Mouse (Mus musculus): ENCODE results near the gene Rerg.
A peak's percentile ranks its signal among the peaks of the same experiment; 100 is the strongest.

Gene Rerg

DNA sequence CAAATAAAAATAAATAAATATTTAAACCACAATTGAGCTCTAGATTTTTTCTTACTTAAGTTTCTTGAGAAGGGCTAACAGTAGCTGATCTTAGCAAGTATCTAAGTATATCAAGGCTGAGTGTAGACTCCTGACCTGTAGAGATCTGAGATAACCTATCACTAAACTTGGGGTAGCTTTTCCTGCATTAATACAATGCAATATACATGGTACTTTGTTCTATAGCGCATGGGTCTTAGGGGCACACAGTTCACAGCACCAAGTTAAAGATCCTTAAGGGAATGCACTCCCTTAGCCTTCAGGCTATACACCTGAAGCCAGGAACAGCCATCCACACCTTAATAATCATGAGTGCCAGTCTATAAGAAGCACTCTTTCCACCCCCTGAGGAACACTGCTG is 38.5 kb downstream of the Rerg start:
- no peak for DNase-seq (ENCODE audit: low read depth, low spot score)

DNA sequence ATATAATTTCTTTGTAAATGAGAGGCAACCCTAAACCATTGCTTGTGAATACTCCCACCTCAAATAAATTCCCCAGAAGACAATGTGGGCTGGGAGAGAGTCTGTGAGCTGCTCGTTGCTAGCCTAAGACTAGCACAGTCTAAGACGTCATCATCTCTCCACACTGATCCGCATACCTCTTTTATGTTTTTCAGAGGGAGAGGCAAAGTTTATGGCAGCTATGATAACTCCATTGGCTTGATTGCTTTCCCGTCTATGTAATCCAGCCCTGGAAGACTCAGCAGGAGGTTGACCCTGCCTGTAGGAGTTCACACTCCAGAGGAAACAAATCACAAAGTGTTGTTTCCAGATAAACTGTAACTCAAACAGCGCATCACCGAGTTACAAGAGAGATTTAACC is 38.9 kb downstream of the Rerg start:
- DNase-seq (ENCODE audit: low read depth, low spot score): no peak

DNA sequence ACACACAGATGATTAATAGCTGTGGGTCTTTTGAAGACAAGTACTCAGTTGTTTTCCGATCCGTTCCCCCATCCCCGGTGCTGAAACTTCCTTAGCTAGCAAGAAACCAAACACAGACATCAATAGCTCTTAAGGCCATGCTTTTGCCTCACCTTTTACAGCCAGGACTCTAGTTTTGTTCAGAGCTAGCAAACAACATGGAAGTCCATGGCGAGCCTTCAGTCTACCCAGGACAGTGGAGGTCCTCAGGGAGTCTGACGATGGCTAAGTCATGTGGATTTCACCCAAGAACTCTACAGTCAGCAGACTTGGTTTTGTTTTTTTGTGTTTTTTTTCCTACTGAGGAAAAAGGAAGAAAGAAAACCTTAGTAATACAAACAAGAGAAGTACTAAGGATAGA is 43.4 kb downstream of the Rerg start:
- no peak for DNase-seq (ENCODE audit: low read depth, low spot score)

DNA sequence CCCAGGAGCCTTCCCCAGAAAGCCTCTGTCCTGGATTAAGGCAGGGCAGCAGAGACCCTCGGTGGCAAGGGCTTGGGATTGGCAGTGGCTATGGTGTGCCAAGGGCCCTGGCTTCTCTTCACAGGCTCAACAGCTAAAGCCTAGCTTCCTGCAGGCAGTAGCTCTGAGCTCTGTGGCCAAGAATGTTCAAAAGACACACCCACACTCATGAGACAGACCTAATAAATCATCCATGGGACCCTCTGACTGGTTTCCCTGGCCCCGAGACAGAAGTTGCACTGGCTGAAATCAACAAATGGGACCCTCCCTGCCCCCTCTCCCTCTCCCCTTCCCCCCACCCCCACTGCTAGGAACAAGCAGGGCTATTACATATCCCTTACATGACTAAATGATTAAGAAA is 44.1 kb downstream of the Rerg start:
- no peak for DNase-seq (ENCODE audit: low read depth, low spot score)

DNA sequence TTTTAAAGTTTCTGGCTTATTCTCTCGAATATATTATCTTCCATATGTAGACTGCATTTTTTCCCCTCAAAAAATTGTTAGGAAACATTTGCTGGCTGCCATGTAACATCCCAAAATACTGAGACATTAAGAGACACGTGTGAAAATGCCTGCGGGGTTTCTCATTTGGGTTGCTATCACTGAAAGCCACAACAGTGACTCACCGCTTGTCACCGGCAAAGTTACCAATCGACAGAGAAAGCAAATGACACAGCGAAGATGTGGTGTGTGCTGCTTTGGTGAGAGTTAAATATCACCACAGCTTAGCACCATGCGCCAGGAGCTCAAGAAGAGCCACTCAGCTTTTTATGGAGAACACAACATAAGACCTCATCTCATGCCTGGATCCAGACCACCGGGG is 44.9 kb downstream of the Rerg start:
- DNase-seq (ENCODE audit: low read depth, low spot score): no peak

DNA sequence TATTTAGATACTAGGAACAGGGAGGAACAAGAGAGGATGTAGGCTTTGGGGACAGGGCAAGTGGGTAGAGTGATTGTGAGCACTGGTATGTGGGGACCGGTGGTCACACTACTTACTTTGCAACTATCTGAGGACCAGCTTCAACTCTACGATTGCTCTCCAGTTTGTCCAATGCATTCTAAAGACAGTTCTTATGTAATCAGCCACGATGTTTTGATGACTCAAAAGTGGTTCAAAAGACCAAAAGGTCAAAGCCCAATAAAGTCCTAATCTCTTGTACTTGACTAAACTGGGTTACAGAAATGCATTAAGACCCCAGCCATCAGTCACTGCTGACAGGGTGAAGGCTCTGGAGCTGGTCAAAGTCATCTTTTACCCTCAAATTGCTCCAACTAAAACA is 45.3 kb downstream of the Rerg start:
- no peak for DNase-seq (ENCODE audit: low read depth, low spot score)

DNA sequence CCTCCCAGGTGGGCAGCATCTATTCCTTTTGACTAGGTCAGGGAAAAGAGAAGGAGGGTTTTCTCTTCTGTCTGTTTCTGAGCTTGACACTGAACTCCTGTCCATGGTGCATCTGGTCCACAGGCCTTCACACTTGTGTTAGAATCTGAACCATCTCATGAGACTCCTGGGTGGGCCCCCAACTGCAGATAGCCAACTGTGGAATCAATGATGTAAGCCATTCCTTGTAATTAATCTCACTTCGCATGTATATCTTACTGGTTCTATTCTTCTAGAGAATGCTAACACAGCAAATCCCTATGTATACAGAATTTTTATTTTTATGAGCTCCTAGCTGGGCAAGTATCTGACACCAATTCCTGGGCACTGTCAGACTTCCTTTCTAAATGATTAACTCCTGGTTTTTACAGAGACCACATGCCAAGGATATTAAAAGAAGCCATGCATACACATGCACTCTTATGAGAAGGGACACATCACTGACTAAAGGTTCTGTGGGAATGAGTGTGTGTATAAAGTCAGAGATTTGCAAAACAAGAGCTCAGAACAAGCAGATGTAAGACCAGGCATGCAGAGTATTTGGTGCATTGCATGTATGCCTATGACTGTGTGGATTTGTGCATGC is 53.3 kb downstream of the Rerg start:
- no peak for DNase-seq (ENCODE audit: low read depth, low spot score)

DNA sequence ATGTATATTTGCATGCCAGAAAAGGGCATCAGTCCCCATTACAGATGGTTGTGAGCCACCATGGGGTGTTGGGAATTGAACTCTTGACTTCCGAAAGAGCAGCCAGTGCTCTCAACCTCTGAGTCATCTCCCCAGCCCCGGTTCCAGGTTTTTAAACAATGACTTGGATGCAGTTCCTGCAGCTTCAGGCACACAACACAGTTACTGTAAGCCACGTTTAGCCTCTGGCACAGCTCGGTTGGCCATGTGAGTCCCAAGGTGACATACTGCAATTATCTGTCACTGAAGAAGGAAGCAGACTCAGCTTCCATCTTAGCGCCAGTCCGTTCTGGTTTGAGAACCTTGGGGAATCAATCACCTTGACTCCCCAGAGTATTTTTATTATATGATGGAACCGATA is 55.4 kb downstream of the Rerg start:
- DNase-seq (ENCODE audit: low read depth, low spot score): no peak

DNA sequence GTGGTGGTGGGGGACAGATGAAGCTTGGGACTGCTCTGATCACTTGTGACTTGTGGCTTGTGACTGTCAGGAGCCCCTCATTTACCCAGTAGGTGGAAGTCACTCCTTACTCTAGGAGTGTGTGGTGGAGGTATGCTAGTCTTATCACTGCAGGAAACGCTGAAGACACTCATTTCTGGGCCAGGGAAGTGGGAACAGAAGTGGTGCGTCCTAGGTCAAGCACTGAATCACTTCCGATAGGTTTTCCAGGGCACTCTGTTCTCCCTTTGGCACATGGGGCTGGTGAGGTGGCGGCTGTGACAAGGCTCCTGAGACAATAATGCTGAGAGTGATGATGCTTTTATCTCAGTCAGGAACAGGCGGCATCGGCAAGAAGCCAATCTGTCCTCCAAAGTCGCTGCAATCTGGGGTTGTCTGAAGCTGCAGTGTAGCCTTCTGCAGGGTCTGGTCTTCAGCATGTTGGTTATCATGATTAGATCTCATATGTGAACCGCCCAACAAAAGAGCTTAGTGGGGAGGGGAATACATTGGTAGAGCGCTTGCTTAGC is 59.0 kb downstream of the Rerg start:
- no peak for DNase-seq (ENCODE audit: low read depth, low spot score)

DNA sequence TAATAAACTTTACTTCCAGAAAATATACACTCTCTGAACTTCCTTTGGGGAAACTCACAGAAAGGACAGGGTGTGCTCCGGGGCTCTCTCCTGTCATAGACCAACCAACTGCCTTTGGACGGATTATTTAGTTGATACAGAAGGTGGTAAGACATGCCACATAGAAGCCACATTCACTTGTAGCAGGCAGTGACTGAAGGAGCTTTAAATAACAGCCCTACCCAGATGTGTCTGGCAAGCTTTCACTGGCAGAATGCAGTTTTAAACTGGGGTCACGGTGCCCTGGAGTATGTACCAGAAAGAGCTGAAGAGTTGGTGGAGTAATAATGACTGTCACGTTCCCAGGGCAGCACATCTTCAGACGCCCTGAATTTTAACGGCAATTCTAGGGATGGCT is 59.5 kb downstream of the Rerg start:
- no peak for DNase-seq (ENCODE audit: low read depth, low spot score)

DNA sequence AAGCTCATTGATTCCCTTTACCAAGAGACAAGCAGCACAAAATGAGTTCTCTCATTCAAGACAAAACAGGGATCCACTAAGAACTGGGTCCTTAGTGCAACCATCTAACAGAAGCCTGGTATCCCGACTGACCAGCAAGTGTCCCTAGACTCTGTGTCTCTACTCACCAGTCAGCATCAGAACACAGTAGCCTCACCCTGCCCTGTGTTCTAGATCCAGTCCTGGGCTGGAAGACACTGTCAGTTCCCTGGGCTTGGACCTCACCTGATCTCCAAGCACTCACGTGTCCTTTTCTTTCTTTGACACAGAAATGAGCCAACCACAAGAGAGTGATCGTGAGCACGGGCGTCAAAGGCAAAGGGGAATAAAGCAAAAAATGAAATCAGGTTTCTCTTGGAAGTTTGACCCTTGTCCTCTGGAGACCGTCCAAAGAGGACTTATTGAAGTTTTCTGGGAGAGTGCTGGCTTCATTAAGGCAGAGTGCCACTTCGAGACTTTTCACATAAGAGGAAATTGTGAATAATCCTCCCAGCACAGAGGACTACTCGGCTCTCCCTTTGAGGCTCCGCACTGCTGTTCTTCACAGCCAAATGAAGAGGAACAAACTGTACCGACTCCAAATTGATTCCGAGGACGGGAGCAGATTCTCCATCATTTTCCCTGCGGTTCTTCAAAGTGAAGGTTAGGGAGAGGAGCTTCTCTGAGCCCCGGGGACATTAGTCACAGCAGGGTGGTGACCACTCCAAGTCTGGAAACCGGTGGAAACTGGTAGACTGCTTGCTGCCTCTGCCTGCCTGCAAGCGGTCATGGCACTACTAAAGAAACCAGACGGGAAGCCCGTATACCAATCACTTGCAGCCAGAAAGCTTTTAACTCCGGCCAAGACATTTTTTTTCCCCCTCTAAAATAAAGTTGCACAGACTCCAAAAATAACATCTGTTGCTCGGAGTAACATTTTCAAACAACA is 60.2 kb downstream of the Rerg start:
- DNase-seq (ENCODE audit: low read depth, low spot score): no peak

DNA sequence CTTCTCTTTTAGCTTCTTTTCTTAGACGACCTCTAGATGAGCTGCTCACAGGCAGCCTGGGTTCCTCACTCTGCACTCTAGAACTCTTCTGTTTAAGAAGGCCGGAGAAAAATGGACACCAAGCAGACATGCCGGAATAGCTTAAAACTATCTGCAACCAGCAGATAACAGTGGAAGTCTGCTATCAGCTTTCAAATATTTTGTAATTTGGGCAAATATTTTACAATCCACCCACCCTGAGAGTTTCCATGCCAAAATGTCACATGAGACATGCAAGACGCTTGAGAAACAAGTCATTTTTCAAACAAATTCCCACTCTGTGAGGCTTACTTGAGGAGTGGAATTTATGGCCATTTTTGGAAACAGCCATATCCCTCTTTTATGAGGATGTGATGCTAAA is 65.0 kb downstream of the Rerg start:
- no peak for DNase-seq (ENCODE audit: low read depth, low spot score)

DNA sequence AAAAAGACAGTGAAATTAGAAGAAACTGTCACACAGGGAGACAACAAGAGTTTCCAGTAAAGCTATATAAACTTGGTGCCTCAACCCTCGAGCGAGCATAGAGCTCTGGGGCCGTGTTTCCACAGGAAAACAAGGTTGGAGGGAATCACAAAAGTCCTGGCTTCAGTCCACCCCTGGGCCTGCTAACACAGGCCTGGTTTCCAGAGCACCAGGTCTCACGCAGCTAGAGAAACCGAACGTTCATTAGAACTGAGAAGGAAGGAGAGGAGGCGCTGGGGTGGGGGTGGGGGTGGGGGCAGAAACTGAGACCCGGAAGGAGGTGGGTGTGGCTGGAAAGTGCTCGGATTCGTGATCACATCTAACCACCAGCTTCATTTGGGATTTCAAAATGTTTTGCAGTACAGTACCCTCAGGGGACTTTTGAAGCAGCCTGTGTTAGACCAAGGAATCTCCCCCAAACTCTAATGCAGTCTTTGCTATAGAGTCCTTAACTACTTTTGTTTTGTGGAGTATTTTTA is 67.6 kb downstream of the Rerg start:
- no peak for DNase-seq (ENCODE audit: low read depth, low spot score)

DNA sequence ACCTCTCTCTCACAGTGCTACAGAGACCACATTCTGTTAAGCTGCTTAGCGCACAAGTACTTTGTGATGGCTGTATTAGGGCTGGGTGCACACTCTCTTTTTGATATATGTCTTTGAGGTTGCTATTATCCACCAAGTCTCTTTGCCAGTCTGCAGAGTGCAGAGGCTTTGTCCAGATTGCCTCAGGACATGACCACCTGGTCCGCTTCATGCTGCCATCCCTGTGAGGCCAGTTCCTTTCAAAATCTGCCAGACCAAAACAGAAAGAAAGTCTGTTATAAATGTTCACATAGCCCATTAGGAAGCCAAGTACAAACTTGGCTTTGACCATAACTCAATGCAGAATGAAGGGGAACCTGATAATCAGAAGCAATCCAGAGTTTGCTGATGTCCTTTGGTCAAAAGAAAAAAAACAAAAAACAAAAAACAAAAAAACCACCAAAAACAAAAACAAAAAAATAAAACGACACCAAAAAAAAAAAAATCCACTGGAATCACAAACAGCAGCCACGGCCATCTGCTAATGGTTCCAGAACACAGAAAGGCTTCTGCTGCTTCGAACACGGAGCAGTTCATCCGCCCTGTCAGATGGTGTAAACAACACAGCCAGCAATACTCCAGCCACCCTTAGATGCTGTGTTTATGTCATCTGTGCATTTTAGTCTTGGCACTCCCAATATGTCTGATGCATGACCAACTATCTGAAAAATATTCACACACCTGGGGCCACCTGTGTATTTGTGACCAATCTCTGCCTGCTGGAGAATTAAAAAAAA is 68.2 kb downstream of the Rerg start:
- no peak for DNase-seq (ENCODE audit: low read depth, low spot score)

DNA sequence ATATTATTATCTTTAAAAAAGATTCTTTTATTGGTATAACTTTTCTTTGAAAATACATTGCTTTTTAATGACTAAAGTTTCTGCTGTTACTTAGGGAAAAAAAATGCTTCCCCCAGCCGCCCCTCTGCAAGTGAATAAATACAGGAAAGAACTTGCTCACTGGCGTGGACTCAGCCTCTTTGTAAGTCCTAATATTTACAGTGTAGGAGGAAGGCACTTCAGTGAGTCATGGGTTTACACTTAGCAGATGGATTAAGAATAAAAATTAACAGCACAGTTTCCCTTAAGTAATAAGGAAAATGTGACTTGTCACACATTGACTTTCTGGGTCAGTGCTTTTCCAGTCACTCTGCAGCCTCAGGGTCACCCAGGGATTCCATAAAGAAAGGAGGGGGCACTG is 70.0 kb downstream of the Rerg start:
- no peak for DNase-seq (ENCODE audit: low read depth, low spot score)

DNA sequence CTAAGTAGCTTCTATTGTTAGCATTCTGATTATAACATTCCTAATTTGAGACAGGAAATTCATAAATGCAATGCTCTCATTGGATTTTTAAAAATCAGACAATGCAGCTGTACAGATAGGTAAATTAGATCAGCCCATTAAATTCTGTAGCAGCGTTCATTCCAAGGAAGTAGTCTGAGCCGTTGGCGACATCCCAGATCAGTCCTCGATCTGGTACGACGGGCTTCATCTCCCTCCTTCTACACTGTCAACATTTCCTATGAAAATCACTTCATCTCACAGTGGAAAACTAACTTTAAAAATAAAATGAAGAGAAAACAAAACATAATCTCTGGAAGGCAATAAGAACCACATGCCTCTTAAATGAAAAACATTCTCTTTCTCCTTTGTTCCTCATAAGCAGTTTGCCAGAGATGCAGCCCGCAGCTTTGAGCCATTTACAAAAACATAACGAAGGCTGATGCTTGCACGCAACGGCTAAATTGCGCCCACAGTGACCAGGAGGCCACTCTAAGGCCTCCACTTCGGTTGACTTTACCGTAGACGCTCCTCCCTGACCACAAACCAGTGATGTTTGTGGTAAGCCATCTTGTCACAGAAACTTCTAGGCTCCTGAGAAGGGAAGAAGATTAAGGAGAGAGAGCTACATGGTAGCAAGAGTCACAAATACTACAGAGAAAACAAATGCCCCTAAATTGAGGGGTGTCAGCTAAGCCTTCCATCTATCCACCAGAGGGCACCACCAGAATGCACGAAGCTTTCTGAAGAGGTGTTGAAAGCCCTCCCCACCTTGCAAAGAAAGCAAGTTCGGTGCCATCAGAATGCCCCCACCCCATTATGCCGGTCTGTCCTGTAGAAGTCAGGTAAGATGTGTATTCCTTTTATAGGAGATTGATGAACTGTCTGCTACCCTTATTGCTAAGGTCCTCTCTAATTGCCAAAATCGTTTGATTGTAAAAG is 71.8 kb downstream of the Rerg start:
- DNase-seq (ENCODE audit: low read depth, low spot score): peak; percentile 26

DNA sequence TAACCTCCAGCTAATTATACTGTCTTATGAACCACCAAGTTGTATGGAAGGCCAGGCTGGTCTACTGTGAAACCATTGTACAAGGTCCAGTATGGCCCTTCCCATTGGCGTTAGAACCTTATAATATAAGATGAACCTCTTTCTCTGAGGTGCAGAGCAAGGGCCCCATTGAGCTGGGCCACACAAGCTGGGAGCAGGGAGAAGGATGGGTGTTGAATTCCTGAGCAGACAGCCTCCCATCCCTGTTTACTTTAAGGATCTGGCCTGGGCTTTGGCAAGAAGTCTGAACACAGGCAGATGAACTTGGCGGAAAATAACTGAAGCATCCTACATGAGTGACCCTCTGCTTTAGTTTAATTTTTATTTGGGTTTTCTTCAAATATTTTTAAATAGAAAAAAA is 75.8 kb downstream of the Rerg start:
- DNase-seq (ENCODE audit: low read depth, low spot score): no peak

DNA sequence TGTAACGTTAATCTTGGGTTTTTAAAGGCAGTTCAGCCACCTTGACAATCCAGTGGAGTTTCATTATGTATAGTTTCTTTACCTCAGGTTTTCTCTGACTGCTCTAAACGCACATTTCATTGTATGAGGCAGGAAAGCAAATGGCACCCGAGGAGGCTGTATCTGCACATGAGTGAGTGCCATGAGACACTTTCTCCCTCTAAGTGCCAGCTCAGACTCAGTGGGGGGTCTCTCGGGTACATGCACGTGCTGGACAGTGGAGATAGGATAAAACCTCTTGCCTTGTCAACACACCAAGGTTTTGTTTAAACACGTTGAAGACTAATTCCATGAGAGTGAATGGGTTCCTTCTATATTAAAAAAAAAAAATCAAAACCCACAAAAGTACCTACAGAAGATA is 81.8 kb downstream of the Rerg start:
- DNase-seq (ENCODE audit: low read depth, low spot score): no peak

DNA sequence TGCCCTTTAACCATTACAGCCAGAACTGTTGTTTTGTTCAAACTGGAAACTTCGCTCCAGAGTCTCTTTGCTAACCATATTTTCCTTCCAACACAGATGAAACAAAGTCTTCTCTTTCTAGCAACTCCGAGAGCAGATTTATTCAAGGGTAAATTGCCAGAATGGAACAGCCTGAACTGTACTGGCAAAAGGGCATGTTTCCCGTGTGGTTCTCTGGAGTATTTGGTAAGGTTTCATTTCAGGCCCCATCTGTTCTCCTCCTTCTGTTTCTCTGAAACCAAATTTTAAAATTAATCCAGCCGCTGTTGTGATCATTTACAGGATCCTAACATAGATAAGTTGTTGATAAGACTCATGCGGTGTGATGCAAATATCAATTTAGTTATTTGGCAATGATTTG is 82.3 kb downstream of the Rerg start:
- DNase-seq (ENCODE audit: low read depth, low spot score): no peak

DNA sequence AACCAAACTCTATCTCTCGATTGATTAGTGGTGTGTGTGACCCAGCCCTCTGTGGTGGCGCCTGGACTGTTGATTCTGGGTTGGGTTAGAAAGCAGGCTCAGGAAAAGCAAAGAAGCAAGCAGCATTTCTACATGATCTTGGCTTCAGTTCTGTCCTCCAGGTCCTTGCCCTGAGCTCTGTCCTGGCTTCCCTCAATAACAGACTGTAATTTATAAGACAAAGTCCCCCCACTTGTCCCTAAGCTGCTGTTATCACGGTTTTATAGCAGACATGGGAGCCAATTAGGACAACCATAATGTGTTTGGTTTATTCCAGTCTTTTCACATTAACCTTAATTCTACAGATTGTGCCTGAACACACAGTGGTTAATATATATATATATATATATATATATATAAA is 82.8 kb downstream of the Rerg start:
- no peak for DNase-seq (ENCODE audit: low read depth, low spot score)

DNA sequence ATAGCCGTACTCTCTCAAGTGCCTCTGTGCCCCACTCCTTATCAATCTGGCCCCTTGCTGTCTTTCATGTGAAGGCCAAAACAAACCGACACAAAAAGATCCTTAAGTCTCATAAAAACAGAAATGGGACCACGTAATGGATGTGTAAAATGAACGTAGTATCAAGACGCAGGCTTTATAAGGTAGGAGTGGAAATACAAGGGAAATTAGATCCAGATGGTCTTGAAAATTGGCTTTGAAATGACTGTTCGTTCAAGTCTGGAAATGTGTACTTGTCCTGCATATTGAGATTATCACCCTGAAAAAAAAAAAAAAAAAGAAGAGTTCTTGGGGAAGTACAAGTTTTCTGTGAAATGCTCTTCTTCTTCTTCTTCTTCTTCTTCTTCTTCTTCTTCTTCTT is 90.6 kb downstream of the Rerg start:
- no peak for DNase-seq (ENCODE audit: low read depth, low spot score)

Data from retina, adult 2 months (tissue).